Mouse (Mus musculus): ENCODE data around the gene Golph3.

- no peak for TF ChIP-seq CTCF (IDR thresholded peaks at IDR 0.05; ENCODE audit: borderline replicate concordance, insufficient read depth, low read length)
- no peak for TF ChIP-seq POLR2A (IDR thresholded peaks at IDR 0.05; ENCODE audit: low read depth, low read length)
These were observed 33.1 kb downstream of the Golph3 start for GRCm38 (mm10) chr15:12354281-12354810.
